Comparison of ENCODE assay signal across 11 mouse cellular contexts in genomic region chr10:13106909-13107624, GRCm38 (mm10). TPM values are rescaled to one million over a fixed set of nuclear protein-coding genes. Genes with fewer than 3 reads are reported as not detected.
DNase-seq lines count a peak whose midpoint lies in the region; ATAC-seq and TF ChIP-seq lines count a peak whose summit lies in the region.
"Had no signal": no experiment of that assay in that cellular context is flagged by ENCODE, and none has a peak within 500 bp of the region (broad histone marks: within the 10 kb centered on the region; RNA-seq: fewer than 3 reads in every experiment).

No protein-coding gene starts in this region.

- 60% methylated on average over 9 of the region's 9 CpGs for WGBS in hindbrain, embryonic 10.5 days
- WGBS in hindbrain, postnatal 0 days = 66% methylated on average over 9 of the region's 9 CpGs
- 45% methylated on average over 9 of the region's 9 CpGs for WGBS in neural tube, embryonic 13.5 days
- 46% methylated on average over 9 of the region's 9 CpGs for WGBS in forebrain, embryonic 15.5 days

- H3K4me1 ChIP-seq in hindbrain, embryonic 10.5 days (replicated peaks) = peaks cover 62% of the 10 kb centered on the region
- 0 out of 2 replicates have a peak, but pooled peaks cover 4% of the 10 kb centered on the region for H3K4me1 ChIP-seq in hindbrain, postnatal 0 days (ENCODE audit: insufficient read depth, low read length)
- H3K4me1 ChIP-seq in neural tube, embryonic 13.5 days (replicated peaks) = peaks cover 36% of the 10 kb centered on the region
- peaks cover 31% of the 10 kb centered on the region for H3K4me1 ChIP-seq in forebrain, embryonic 15.5 days

- ATAC-seq in hindbrain, postnatal 0 days = no peak
- ATAC-seq in neural tube, embryonic 13.5 days (ENCODE audit: low read depth) = no peak
- ATAC-seq in forebrain, embryonic 15.5 days (replicated peaks) = no peak
- ATAC-seq: liver, postnatal 0 days had no signal

- no peak overlapping the region for H3K9ac ChIP-seq in hindbrain, postnatal 0 days (replicated peaks; ENCODE audit: low read length)
- no peak overlapping the region for H3K9ac ChIP-seq in neural tube, embryonic 13.5 days
- H3K9ac ChIP-seq in forebrain, embryonic 15.5 days (replicated peaks) = no peak overlapping the region
- H3K9ac ChIP-seq: hindbrain, embryonic 15.5 days; liver, postnatal 0 days had no signal

- TF ChIP-seq CTCF in hindbrain, postnatal 0 days (IDR thresholded peaks at IDR 0.05; ENCODE audit: low read depth) = no peak

- H3K4me2 ChIP-seq in hindbrain, postnatal 0 days (ENCODE audit: low read depth, low read length) = no peak overlapping the region
- no peak overlapping the region for H3K4me2 ChIP-seq in neural tube, embryonic 13.5 days
- no peak overlapping the region for H3K4me2 ChIP-seq in forebrain, embryonic 15.5 days (replicated peaks)
- H3K4me2 ChIP-seq: hindbrain, embryonic 15.5 days had no signal

- H3K9me3 ChIP-seq in hindbrain, embryonic 10.5 days = no peaks in the 10 kb centered on the region
- no peaks in the 10 kb centered on the region for H3K9me3 ChIP-seq in hindbrain, postnatal 0 days (ENCODE audit: low read length)
- no peaks in the 10 kb centered on the region for H3K9me3 ChIP-seq in neural tube, embryonic 13.5 days
- H3K9me3 ChIP-seq in forebrain, embryonic 15.5 days = no peaks in the 10 kb centered on the region
- H3K9me3 ChIP-seq: hindbrain, embryonic 15.5 days had no signal

- no peaks in the 10 kb centered on the region for H3K27me3 ChIP-seq in hindbrain, embryonic 10.5 days (ENCODE audit: insufficient read depth, poor library complexity, severe bottlenecking)
- no peaks in the 10 kb centered on the region for H3K27me3 ChIP-seq in hindbrain, postnatal 0 days (ENCODE audit: insufficient read depth, low read length)
- H3K27me3 ChIP-seq in neural tube, embryonic 13.5 days = no peaks in the 10 kb centered on the region
- no peaks in the 10 kb centered on the region for H3K27me3 ChIP-seq in forebrain, embryonic 15.5 days
- H3K27me3 ChIP-seq: hindbrain, embryonic 15.5 days had no signal

- H3K4me3 ChIP-seq in hindbrain, embryonic 10.5 days = no peak overlapping the region
- no peak overlapping the region for H3K4me3 ChIP-seq in hindbrain, postnatal 0 days (ENCODE audit: low read length)
- no peak overlapping the region for H3K4me3 ChIP-seq in neural tube, embryonic 13.5 days
- H3K4me3 ChIP-seq in forebrain, embryonic 15.5 days = no peak overlapping the region
- H3K4me3 ChIP-seq: hindbrain, embryonic 15.5 days had no signal

- H3K27ac ChIP-seq in hindbrain, embryonic 10.5 days = peak overlapping the region; percentile 86
- no peak overlapping the region for H3K27ac ChIP-seq in hindbrain, postnatal 0 days
- H3K27ac ChIP-seq in neural tube, embryonic 13.5 days (replicated peaks) = peak overlapping the region; percentile 11
- H3K27ac ChIP-seq in forebrain, embryonic 15.5 days (replicated peaks) = peak overlapping the region; percentile 4
- H3K27ac ChIP-seq: hindbrain, embryonic 15.5 days had no signal

- no peak for DNase-seq in hindbrain, embryonic 10.5 days (ENCODE audit: low spot score)
- no peak for DNase-seq in hindbrain, postnatal 0 days (ENCODE audit: low spot score)
- DNase-seq in neural tube, embryonic 10.5 days (ENCODE audit: extremely low spot score, low spot score) = no peak
- DNase-seq in natural killer cell, adult 2 months (ENCODE audit: low spot score in 2 of 2) = no peak
- no peak for DNase-seq in right cerebral cortex, adult 18-20 months
- DNase-seq: cerebellum, adult 18-20 months; liver, postnatal 0 days; thymus, postnatal 4 days had no signal

- H3K36me3 ChIP-seq in hindbrain, embryonic 10.5 days = no peaks in the 10 kb centered on the region
- H3K36me3 ChIP-seq in hindbrain, postnatal 0 days (ENCODE audit: insufficient read depth, low read length) = no peaks in the 10 kb centered on the region
- no peaks in the 10 kb centered on the region for H3K36me3 ChIP-seq in neural tube, embryonic 13.5 days
- H3K36me3 ChIP-seq in forebrain, embryonic 15.5 days = no peaks in the 10 kb centered on the region
- H3K36me3 ChIP-seq: hindbrain, embryonic 15.5 days had no signal

RNA-seq across cellular contexts. Expression of gene Plagl1, which starts 46.8 kb away (rescaled TPM):
- polyA plus RNA-seq in hindbrain, embryonic 10.5 days (2016; fragmentation: Nextera tagmentation; extraction: Ambion mirVana) = 56.1 and 59.4 TPM in 2 replicates
- 88.2 and 112 TPM in 2 replicates for total RNA-seq in hindbrain, postnatal 0 days (2014; rRNA removed)
- polyA plus RNA-seq in hindbrain, postnatal 0 days (2015; fragmentation: Nextera tagmentation; extraction: Ambion mirVana) = 16.6 and 19.8 TPM in 2 replicates
- 35.6 and 52.3 TPM in 2 replicates for polyA plus RNA-seq in neural tube, embryonic 13.5 days (2015; fragmentation: Nextera tagmentation; extraction: Ambion mirVana)
- 37.0 and 41.0 TPM in 2 replicates for polyA plus RNA-seq in forebrain, embryonic 15.5 days (2015; fragmentation: Nextera tagmentation; extraction: Ambion mirVana)
